Mouse (Mus musculus) kidney, adult 18-20 months (tissue): ENCODE results near the gene Tmem50b.

Experiments
- DNase-seq: peaks from one replicate; pipeline ENCODE4 v3.0.0; 2021

Tmem50b gene

DNA sequence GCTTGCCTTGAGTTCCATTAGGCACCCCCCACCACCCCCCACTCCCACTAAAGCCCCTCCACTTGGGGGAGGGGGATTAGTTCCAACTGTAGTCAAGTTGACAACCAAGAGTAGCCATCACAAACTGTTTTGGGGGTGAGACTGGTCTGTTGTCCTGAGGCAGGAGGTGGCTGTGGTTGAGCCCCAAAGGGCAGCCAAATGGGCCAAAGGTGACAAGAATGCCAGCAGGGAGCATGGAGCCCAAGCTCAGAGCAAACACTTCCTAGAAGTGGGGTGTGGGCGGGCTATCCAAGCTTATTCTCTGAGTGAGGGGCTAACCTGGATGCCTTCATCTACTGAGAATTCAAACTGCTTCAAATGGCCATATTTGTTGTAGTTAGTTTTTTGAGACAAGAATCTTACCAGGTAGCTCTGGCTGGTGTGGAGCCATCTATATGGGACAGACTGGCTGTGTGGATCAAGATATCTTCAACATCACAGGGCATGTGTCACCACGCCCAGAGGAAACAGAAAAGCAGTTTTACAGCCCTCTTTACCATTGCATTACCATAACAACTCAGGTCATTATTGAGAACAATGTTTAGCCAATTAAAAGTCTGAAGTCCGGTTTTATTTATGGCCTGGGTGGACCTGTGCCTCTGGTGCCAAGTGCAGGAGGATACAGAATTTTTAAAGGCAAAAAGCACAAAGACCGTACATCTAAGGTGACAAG is 32.9 kb downstream of the Tmem50b start:
- no peak for DNase-seq

GRCm38 (mm10) chr16:91561541-91562457 is 35.8 kb downstream of the Tmem50b start:
- no peak for DNase-seq

GRCm38 (mm10) chr16:91561099-91561498 is 36.5 kb downstream of the Tmem50b start:
- no peak for DNase-seq

GRCm38 (mm10) chr16:91557693-91558092 is 39.9 kb downstream of the Tmem50b start:
- no peak for DNase-seq

DNA sequence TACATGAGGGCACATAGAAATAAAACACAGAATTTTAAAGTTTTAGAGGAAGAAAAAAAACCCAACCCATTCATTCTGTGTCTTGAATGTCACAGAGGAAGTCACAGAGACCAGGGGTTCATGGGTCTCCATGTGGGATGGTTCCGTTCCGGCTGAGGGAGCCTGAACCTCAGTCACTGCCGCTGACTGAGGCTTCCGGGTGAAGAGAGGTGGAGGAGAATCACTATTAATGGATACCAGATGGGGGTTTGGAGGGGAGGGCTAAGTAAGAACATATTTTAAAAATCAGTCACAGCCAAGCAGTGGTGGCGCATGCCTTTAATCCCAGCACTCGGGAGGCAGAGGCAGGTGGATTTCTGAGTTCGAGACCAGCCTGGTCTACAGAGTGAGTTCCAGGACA is 40.4 kb downstream of the Tmem50b start:
- DNase-seq = no peak

- no peak for DNase-seq
These were observed 40.9 kb downstream of the Tmem50b start for GRCm38 (mm10) chr16:91556659-91557058.

GRCm38 (mm10) chr16:91555017-91555605 is 42.5 kb downstream of the Tmem50b start:
- DNase-seq = no peak

- DNase-seq = peak; percentile 52
These were observed 44.0 kb downstream of the Tmem50b start for GRCm38 (mm10) chr16:91553625-91554024.

DNA sequence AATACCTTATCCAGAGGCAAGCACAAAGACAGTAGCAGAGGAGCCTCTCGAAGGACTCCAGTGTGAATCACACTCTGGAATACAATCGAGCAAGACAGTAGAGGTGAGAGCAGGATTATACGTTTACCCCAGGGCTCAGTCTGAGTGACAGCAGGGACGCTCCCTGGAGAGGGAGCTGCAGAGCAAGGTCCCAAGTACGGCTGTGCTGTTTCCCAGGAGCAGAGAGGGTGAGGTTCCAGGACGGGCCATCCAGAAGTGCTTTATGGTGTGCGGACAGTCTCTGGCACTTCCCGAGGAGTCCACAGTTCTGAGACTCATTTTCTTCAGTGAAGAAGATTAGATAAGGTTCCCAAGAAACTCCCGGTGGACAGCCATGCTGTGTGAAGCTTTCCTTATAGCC is 45.5 kb downstream of the Tmem50b start:
- DNase-seq = no peak

GRCm38 (mm10) chr16:91551081-91551524 is 46.5 kb downstream of the Tmem50b start:
- DNase-seq = no peak

DNA sequence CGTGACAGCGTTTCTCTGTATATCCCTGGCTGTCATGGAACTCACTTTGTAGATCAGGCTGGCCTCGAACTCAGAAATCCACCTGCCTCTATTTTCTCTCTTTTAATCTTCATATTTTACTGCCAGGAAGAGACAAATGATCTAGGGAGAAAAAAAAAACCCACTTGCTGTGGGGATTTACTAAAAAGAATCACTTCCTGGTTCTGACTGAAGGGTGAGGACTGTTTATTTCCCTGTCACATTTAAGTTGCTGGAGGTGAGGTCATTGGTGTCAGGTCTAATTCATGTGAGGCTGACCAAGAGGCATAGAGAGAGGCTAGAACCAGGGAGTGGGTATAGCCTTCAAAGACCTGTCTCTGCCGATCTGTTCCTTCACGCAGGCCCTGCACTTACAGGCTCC is 48.0 kb downstream of the Tmem50b start:
- no peak for DNase-seq

GRCm38 (mm10) chr16:91548996-91549395 is 48.6 kb downstream of the Tmem50b start:
- DNase-seq = no peak

DNA sequence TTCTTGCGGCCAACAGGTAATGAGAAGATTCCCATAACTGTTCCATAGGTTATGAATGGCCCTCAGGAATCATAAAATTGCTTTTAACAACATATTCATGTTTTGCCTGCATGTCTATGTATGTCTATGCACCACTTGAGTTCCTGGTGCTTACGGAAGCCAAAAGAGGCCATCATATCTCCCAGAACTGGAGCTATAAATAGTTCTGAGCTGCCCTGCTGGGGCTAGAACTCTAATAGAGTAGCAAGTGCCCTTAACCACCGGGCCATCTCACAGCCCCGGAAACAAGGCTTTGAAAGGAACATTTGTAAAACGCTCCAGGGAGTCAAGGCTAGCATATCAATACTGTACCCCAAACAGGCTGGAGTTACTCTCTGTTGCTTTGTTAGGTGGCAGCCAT is 49.0 kb downstream of the Tmem50b start:
- no peak for DNase-seq

DNA sequence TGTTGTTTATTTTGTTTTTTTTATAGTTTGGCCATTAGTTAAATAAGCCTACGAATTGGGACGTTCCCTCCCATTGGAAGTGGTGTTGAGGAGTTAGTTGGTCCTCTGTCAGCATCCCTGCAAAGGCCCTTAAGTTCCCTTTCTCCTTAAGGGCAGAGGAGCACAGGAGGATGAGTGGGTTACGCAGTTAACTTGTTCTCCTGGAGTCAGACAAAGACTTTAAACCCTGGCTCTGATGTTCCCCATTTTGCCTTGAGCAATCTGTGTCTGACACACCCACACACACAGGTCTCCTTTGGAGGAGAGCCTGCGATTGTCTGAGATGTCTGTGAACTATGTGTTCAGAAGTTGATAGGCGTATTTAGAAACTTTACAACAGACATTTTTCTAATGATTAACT is 49.6 kb downstream of the Tmem50b start:
- no peak for DNase-seq

GRCm38 (mm10) chr16:91546836-91547741 is 50.5 kb downstream of the Tmem50b start, which contains the start of gene Ifngr2:
Ifngr2 (plus strand) TSS chr16:91547072.
- peak; percentile 79 for DNase-seq

DNA sequence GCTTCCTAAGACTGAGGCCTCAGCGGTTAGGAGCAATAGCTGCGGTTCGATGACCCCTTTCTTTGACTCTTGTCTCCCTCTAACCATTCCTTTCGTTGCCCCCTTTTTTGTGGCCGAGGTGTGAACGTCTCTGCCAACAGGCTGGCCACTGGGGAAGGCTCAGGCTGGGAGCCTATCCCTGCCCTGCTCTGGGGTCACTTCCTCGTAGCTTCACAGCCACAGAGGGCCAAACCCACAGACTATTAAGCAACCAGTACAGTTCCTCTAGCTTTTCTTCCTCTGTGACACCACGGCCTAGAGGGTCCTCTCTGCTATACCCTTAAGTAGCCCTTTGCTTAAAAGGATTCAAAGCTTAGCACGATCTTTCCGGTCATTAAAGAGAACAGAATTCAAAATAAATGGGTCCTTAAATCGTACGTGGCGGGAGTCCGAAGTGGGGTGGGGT is 51.2 kb downstream of the Tmem50b start:
- peak; percentile 30 for DNase-seq

DNA sequence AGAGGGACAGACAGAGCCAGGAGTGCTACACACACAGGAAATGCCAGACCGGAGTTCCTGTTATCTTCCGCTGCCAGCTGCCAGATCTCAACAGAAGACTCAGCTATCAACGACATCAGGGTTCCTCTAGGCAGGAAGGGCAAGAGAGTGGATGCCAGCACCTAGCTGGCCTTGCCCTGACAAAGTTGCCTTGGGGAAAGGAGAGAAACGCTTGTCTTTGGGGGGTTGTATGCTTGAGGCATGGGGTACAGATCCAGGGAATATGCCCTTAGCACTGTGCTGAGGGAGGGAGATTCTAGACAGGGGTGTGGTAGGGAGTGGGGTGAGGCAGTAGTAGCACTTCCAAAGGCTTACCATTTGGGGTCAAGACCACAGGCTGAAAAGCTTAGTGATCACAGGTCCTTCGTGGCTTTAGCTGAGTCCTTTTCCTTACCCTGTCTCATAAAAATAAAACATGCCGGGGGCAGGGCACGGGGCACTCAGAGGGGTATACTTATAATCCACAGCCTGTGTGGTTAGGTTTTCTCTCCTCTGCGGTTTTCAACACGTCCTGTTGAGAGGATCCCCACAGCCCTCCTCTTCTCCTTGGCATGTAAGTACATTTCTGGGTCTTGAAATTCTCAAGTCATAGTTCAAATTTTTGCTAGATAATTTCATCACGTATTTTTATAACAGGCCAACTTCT is 51.9 kb downstream of the Tmem50b start:
- peak; percentile 39 for DNase-seq

DNA sequence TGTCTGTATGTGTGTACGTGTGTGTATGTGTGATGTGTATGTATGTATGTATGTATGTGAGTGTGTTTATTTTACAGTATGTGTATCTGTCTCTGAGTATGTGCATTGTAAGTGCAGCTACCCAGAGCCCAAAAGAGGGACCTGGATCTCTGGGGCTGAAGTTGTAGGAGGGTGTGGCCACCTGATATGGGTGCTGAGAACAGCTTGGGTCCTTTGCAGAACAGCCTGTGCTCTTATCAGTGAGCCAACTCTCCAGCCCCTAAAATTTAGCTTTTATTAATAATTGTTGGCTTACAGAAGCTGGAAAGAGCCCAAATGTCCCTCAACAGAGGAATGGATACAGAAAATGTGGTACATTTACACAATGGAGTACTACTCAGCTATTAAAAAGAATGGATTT is 54.0 kb downstream of the Tmem50b start:
- DNase-seq = no peak

DNA sequence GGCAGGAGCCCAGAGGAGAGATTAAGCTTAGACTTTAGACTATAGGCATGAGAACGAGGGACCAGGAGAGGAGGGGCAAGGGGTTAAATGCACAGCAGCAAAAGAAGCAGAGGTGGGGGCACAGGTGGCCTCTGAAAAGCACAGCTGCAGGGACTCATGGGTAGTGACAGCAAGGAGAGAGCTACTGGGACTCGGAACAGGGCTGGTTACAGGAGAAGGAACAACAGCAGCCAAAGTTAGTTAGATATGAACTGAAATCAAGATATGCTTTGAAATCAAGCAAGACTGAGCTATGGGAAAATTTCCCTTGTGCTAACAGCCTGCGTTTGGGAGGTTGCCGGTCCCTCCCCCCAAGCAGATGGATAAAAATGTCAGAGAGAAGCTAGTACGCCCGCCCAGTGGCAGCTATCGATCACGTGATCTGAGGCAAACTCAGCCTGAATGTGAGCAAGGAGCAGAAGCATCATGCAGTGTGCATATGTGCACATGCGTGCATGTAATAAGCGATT is 56.0 kb downstream of the Tmem50b start:
- no peak for DNase-seq

GRCm38 (mm10) chr16:91538513-91538912 is 59.1 kb downstream of the Tmem50b start:
- no peak for DNase-seq

DNA sequence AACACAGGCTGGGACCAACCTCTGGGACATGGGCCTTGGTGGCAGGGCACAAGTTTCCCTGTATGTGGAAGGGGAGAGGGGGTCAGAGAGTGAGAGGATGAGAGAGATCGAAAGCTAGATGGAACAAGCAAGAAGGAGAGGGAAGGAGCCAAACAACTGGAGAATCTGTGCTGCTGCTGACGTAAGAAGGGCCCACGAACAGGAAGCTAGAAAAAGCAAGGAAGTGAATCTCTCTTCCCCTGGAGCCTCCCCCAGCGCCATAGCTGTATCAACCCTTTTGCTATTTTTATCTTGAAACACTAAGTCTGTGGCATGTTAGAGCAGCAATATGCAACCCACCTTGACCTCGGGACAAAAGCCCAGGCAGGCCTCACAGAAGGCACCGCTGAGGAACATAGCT is 59.5 kb downstream of the Tmem50b start:
- DNase-seq = no peak

- no peak for DNase-seq
These were observed 60.5 kb downstream of the Tmem50b start for GRCm38 (mm10) chr16:91537065-91537464.
